Mouse (Mus musculus) frontal cortex, postnatal 25 days (tissue): ENCODE measurements at regions not wholly inside any gene's neighbourhood (a gene's known extent, or its start where the extent isn't known, plus 50 kb on each side); places are given as distances from the start of the nearest gene placed in this dataset.

Source experiments
- DNase-seq, 2 experiments: peaks; one replicate each; pipeline ENCODE4 v3.0.0; 2022; ENCODE audit warnings: low spot score in 2 of 2

DNA sequence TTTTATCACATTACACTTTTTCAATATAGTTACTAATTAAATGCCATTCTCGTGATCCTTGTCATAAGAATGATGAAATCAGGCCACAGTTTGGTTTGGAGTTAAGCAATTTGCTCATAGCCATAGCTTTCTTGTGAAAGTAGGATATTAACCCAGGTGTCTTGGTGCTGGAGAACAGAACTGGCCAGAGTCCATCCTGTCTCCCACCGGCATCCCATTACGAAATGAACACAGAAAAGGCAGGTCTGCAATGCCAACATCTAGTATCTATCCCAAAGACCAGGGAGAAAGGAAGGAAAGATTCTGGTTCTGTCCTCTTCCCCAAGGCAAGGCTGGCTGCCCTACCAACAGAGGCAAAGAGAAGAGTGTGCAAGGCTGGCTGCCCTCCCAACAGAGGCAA lies 61.6 kb upstream of the Avpr1a start:
- DNase-seq = no peak

GRCm38 (mm10) chr10:122379661-122380344 lies 68.5 kb upstream of the Avpr1a start:
- no peak for DNase-seq

- no peak for DNase-seq
Measured at GRCm38 (mm10) chr10:122343291-122343690, 105.0 kb upstream of the Avpr1a start.

GRCm38 (mm10) chr10:122342356-122342755 lies 105.9 kb upstream of the Avpr1a start:
- DNase-seq = no peak

- DNase-seq = no peak
Measured at GRCm38 (mm10) chr10:122326851-122327250, 121.4 kb upstream of the Avpr1a start.

GRCm38 (mm10) chr10:122318886-122319285 lies 129.4 kb upstream of the Avpr1a start:
- no peak for DNase-seq

- DNase-seq = no peak
Measured at GRCm38 (mm10) chr10:122310646-122311193, 137.6 kb upstream of the Avpr1a start.

GRCm38 (mm10) chr10:122308691-122309090 lies 139.6 kb upstream of the Avpr1a start:
- no peak for DNase-seq

GRCm38 (mm10) chr10:122302259-122302658 lies 146.0 kb upstream of the Avpr1a start:
- DNase-seq = no peak

DNA sequence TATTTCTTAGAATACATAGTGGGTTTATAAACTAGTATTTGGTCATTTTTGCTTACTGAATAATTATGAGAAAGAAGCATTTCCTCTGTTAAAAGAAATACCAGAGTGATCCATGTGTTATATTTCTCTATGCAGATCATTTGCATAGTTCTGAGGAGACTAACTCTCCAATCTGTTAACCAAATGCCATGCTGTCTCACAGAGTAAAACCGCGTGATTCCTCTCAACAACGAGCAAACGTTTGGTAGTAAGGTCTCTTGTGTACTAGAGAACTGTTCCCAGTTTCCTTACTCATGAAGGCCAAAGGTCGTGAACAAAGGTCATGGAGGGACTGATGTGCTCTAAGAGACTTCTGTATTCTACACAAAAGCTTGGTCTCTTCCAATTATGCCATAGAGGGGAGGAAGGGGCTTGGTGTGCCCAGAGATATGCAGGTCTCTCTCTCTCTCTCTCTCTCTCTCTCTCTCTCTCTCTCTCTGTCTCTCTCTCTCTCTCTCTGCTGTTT lies 152.3 kb upstream of the Avpr1a start:
- no peak for DNase-seq

DNA sequence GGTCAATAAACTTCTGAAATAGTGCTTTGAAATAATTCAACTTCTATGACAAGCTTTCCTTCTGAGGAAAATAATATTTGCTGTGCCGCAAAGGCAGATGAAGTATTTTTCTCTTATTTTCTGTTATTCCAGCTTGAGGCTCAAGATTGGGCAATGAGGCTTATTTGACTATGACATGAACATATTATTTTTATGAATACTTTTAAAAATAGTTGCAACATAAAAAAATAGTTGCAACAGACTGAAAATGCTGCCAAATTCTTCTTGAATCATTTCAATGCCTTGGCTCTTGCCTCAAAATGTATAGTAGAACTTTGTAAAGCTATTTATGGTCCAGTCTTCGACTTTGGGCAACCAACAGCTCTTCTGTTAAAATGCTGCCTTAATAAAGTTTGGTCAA lies 156.7 kb upstream of the Avpr1a start:
- DNase-seq = no peak

GRCm38 (mm10) chr10:122291091-122291490 lies 157.2 kb upstream of the Avpr1a start:
- DNase-seq = no peak

DNA sequence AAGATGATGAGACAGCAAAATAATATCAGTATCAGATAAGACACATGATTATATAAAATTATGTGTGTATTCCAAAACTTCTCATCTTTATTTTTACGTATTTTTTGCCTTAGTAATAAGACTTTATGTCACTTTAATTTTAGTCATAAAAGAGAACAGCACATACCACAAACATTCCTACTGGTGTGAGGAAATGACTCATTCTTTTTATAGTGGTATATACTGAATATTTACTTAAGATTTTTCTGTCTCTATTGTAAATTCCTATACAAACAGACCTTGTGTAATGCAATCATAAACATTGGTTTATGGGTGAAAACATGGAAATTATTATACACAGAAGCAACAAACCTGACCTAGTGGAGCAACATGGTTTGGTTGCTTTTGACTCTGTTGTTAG lies 173.4 kb upstream of the Avpr1a start:
- no peak for DNase-seq

DNA sequence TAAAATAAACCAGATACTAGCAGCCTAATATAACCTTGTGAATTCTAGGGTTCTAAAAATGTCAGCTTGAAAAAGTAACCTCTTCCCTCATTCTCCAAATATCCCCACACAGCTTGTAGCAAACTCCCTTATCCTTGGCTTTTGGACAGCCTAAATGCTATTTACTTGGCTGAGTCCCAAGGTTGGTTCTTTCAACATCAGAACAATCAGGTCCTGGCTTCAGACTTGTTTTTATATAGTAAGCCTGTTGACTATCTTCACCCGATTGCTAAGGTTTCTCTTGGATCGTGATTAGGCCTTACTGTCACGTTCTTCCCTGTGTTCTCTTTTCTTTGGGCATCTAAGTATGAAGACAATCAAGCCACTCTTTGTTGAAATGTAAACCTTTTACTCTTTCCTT lies 174.1 kb upstream of the Avpr1a start:
- DNase-seq = no peak

DNA sequence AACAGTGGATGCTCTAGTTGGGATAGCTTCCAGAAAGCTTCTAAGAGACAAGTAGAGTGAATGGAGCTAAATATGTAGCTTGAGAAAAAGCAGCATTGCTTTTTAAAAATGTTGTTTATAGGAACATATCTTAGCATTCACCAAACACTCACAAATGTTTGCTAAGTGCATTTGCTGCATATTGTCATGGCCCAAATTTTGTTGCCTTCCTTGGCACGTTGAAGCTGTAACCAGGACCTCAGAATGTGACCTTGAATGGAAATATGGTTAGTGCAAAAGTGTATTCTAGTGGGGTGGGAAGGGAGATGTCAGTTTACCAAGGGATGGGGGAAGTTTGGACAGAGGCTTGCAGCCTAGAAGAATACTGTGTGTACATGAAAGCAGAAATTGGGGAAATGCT lies 166.9 kb upstream of the Rxylt1 start:
- DNase-seq = no peak

DNA sequence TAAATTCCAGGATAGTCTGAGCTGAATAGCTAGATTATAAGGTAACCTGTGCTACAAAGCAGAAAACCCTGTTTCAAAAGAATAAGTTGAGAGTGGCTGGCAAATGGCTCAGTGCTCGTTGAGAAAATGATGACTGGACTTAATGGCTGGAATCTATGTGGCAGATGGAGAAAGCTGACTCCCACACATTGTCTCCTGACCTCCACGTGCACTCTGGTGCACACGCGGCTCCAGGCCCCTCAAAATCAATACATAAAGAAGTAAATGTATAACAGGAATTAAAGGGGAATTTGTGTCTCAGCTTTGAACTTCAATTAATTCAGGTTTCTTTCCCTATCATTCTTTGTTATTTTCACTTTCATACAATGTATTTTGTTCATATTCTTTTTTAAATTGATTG lies 162.2 kb upstream of the Rxylt1 start:
- no peak for DNase-seq

DNA sequence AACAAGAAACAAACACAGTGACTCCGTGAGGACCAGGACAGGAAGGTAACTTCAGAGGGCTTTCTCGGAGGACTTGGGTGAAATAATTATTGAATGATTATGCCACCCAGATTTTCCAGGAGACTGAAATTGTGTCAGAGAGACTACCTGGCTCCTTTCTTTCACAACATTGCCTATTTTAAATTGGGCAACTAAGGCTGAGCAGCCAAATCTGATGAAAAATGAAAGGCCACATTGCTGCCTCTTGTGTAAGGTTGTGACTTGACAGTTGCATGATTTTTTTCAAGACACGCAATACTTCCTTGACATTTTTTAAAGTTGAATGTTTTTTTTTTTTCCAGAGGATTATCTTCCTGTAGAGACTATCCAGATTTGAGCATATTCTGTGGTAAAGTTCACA lies 161.5 kb upstream of the Rxylt1 start:
- no peak for DNase-seq

DNA sequence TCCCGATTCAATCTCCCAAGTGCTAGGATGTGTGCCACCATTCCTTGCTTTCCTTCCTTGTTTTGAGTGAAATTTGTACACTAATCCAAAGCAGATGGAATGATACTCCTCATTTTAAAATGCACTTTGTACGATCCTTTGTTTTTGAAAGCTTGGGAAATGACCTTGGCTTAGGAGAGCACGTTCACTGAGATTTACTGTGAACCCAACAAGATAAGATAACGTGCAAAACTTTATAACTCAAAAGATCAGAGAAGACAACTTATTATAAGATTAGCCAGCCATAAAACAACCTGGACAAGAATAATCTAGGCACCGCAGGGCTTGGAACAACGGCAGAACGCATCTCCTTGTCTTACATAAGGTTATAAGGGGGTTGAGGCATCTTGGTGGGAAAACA lies 134.6 kb upstream of the Rxylt1 start:
- DNase-seq = no peak

GRCm38 (mm10) chr10:122230746-122231145 lies 133.6 kb upstream of the Rxylt1 start:
- no peak for DNase-seq

DNA sequence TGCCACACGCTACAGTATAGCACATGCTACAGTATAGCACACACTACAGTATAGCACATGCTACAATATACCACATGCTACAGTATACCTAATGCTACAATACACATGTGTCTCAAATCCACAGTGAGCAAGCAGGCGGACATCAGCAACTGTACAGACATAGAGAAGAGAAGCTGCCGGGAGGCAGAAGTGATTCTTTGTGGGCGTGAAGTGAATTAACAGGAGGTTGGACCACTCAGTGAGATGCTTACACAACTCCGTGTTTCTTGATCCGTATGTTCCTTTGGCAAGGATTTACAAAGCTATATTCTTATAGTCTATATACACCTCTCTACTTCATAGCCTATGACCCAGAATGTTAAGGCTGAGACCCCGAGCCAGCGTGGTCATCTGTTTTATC lies 128.5 kb upstream of the Rxylt1 start:
- DNase-seq = no peak

DNA sequence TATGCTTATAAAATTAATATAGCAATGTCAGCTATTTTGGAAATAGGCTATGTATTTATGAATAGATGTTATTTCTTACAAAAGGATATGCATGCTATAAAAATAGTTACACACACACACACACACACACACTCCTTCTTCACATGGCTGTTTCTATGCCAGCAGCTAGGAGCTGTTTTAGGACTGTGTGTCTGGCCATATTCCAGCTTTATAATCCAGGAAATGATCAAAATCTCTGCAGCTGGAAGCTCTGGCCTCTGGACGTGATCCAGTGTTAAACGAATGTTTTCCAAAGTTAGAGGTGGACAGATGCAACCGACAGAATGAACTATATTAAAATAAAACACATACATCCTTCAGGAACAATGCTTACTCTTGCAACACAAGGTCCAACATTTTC lies 125.9 kb upstream of the Rxylt1 start:
- no peak for DNase-seq

DNA sequence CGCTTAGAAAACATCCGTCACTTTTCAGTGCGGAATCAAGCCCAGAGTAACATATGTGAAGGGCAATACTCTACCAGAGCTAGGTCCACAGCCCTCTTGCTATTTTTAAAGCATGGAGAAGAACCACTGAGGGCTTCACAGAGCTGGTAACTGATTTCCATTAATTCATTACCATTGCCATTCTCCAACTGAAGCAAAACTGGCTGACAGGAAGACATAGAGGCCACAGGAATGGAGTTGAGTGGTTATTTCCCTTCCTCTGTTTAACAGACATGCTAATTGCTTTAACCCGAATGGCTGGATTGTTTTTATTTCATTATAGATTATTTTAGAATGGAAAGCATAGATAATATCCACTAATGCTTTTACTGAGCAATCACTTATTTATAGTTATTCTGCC lies 120.4 kb upstream of the Rxylt1 start:
- DNase-seq = no peak

DNA sequence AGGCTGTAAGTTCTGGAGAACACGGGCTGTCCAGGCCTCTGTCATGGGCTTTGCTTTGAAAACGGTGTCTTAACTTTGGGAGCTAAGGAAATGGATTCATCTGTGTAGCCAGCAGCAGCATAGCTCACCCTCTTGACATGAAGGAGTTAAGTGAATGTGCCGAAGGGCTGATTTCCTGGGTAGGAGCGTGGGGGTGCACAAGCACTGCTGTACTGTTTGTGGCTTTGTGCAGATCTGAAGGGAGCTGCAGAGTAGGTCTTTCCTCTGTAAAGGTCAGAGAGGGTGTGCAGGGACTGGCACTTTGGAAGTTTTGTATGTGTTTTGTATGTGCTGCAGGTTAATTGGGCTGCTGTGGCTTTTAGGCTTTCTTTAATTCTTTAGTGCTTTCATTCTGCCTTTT lies 102.6 kb upstream of the Rxylt1 start:
- DNase-seq = no peak

GRCm38 (mm10) chr10:122197703-122198102 lies 100.5 kb upstream of the Rxylt1 start:
- DNase-seq = no peak
